Mouse (Mus musculus) lung, postnatal 4 days (tissue): ENCODE measurements around the gene Syvn1.

ENCODE experiments used
- DNase-seq, 2 experiments: peaks; one replicate each; pipeline ENCODE4 v3.0.0; 2021

Gene Syvn1

DNA sequence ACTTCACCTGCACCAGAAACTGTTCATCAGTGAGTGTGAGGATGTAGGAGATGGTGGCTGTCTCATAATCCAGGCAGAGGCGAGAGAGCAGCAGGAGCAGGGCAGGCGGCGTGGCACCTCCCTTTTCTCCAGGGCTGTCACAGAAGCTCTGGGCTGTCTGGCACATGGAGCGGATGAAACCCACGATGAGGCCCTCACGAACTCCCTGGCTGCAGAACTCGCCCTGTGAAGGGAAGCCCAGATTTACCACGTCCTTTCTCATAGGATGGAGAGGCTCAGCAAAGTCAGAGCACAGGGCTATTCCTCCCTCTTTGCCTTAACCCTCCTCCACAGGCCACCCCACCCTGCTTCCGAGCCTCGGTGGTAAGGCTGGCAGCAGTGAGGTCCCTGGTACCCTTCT, 23.5 kb downstream of the Syvn1 start:
- DNase-seq = no peak

DNA sequence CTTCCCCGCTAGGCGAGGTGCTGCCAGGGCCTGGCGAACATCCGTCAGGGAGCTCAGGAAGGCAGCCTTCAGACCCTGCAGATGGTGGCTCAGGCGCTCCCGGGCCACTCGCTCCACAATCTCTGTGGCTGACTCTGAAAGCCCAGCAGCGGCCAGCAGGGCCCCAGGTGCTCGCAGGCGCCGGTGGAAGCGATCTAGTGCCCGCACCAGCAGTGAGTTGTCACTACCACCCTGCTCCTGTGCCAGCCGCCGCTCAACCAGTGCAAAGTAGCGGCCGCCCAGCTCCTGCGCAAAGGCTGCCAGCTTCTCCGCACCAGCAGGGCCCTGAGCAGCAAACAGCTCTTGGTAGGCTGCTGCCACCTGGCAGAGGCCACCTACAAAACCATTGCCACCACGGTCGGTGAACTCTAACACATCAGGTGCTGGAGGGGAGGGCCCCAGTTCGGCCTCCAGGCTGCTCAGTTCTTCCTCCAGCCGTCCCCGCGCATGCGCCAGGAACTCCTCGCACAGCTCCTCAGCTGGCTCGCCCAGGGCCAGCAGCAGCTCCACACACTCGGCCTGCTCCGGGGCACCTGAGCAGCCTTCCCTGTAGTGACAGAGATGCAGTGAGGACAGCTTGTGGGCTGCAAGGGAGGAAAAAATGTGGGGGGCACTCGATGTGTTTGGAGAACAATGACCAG, 24.3 kb downstream of the Syvn1 start:
- no peak for DNase-seq

DNA sequence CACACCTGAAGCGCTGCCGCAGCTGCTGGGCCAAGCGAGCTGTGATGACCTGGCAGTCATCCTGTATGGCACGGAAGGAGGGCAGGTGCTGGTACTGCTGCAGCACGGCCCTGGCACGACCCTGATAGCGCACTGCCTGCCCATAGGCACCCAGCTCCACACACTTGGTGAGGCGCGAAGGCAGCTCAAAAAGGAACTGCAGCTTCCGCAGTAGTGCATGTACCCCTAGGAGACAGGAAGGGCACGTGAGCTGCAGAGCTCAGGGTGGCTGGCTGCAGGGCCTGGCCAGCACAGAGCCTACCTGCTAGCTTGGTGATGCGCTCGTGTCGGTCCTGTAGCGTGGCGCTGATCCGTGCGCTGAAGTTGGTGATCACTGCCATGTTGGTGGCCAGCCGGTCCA, 24.9 kb downstream of the Syvn1 start:
- no peak for DNase-seq

DNA sequence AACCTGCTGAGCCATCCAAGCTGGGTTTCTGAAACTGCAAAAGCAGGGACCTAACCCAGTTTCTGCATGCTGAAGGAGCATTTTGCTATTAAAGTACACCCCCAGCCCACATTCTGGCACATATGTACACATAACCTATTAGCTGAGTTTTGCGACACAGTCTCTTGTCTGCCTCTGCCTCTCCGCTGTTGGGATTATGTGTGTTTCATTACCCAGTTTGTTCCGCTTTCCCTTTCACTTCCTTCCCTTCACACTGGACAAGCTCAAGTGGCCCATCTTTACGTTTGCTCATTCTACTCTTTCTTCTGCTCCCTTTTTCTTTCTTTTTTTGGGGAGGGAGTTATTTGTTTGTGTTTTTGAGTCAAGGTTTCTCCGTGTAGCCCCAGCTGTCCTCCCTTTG, 27.5 kb downstream of the Syvn1 start:
- no peak for DNase-seq

DNA sequence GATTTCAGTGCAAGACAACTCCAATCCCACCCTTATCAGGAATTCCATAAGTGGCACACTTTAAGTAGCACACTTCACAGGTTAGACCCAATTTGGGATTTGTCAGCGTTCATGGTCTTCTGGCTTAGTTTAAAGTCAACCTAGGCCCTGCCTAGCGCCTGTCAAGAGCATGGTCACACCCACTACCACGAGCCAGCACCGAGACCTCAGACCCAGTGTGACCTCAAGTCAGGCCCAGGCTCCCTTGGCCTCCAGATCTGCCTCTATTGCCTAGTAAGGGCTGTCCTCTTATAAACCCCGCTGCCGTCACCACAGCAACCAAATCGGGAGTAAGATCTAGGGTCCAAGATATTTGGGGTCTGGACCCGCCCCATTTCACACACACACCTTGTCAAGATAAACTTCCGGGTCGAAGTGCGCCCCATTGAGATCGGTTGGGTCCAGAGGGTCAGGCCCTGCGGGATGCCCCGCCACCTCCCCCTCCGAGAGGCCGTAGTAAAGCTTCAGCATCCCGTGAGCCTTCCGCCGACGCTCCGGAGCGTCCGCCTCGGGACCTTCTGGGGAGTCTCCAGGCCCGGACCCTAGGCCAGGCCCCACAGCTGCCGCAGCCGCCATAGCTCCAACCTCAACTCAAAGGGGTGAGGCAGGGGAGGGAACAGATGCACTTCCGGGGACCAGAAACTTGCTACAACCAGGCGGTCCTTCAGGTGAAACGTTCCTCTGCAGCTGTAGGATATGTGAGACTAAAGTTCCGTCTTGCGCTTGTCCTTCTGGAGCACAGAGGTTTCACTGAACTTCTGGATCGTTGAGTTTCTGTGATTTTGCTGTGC, 30.4 kb downstream of the Syvn1 start, which contains the start of gene Vps51:
Vps51 (minus strand) TSS at position 668 of the 830 bp plus-strand sequence.
- peak; percentile 89 to 92 for DNase-seq

DNA sequence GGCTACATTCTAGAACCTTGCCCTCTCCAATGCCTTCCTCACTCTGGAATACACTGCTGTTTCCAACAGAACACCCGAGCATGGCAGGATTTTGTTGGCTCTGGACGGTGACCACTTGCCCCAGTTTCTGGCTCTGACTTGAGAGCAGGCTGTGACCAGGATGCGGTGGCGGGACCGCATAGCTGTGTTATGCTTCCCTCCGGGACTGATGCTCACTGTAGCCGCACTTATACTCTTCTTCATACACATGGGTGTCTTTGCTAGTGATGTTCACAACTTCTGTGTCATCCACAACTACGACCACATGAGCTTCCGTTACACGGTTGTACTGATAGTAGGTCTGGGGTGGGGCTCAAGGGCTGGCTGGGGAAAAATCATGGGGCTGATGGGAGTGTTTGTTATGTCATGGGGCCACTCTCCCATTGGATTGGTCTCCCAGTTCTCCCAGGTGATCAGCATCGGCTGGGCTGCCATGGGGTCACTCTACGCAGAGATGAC, 33.7 kb downstream of the Syvn1 start, which contains the start of gene Tmem262:
Tmem262 (plus strand) TSS at position 51 of the 498 bp plus-strand sequence.
- DNase-seq = no peak

DNA sequence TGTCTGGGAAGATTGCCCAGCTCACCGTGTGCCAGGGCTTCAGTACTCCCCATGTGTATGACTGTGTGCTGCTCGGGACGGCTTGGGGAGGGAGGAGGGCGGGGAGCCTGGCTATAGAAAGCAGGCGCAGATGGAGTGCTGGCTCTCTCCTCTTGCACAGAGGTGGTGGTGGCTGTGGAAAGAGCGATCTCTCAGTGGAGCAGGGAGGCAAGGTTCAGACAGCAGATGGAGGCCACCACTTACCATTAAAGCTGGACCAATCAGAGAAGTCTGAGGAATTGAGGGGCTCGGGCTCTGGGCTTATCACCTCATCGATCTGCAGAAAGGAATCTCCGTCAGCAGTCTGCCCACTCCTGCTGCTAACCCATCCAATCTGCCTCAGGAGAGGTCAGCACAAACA, 35.8 kb downstream of the Syvn1 start, which contains the start of gene Gm28374:
Gm28374 (minus strand) TSS at position 101 of the 400 bp plus-strand sequence.
- no peak for DNase-seq

DNA sequence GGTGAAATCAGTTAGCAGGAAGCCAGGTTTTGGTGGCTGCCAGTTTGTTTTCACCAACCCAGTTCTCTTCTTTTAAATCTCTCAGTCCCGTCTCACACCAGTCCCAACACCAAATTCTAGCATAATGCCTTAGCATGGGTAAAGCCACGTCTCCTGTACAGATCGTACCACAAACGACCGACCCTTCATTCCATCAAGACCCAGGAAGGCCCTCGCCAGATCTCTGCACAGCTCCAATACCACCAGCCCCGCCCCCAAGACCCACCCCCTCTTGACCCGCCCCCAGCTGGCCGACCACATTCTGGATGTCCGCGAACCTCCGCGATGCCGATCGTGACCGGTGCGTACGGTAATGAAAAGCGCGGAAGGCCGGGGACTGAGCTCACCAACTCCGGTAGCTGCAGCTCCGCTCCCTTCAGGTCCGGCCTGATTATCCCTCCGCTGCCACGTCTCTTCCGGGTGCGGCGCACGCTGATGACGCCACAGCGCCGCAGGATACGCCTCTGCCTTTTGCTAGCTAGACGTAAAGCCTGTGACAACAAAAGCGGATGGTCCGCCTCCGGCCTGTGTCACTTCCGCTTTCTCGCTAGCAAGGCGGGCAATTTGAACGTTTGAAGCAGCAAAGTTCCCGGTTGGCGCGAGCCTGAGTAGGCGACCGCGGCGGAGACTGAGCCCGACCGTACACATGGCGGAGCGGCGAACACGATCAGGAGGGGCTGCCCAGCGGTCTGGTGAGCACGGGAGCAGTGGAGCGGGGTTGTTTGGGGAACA, 38.3 kb downstream of the Syvn1 start, which contains the start of the genes Zfpl1 and Cdca5:
Zfpl1 (minus strand) TSS at position 479 of the 771 bp plus-strand sequence.
Cdca5 (plus strand) TSS at position 506 of the 771 bp plus-strand sequence.
- DNase-seq = peak; percentile 96 to 99

DNA sequence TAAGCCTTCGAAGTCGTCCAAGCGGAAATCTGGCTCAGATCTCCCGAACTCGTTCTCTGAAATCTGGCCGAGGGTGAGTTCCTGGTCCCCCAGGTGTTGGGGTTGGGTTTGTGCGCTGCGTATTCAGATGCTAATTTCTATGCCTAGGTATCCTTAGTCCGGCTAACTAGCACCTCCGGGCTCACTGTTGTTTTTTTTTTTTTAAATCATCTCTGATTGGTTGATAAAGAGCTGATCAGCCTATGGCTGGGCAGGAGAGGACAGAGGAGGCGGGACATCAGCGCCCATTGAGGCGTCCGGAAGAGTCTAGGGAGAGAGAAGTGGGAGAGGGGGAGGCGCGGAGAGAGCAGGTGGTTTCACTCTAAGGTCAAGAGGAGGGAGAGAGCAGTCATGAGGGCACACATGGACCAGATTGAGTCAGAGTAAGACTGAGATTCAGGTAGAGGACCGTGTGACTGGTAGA, 39.1 kb downstream of the Syvn1 start:
- DNase-seq = peak; percentile 69 to 74

DNA sequence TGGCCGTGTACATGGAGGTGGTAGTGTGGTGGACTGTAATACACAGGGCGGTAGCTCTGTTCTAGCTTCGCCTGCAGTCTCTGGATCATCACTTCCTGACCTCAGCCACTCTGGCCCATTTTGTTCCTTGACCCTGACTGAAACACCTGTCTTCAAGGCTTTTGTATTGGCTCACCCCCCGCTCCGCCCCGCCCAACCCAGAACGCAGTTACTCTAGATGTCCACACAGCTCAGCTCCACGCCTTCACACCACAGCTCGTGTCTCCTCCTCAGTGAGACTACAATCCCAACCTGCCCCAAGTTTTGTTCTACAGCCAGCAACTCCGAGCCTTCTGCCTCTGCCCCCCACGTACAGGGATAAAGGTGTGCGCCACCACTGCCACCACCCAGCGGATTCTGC, 42.5 kb downstream of the Syvn1 start:
- no peak for DNase-seq

DNA sequence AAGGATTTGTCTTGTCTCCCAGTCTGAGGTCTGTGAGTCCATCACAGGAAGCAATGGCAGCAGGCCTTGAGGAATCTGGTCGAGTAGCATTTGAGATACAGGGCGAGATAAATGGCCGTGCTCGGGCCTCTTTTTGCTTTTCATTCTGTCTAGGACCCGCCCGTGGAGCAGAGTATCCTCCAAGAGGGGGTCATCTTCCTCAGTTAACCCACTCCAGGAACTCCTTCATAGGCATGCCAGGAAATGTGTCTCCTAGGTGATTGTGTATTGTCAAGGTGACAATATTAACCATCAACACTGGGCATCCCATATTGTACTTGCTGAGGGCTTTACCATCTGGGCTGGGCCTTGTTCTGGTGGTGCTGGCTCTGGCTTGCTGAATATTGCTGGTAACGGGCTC, 47.7 kb downstream of the Syvn1 start, which contains the start of gene AC131692.1:
AC131692.1 (plus strand) TSS at position 301 of the 400 bp plus-strand sequence.
- DNase-seq = no peak

DNA sequence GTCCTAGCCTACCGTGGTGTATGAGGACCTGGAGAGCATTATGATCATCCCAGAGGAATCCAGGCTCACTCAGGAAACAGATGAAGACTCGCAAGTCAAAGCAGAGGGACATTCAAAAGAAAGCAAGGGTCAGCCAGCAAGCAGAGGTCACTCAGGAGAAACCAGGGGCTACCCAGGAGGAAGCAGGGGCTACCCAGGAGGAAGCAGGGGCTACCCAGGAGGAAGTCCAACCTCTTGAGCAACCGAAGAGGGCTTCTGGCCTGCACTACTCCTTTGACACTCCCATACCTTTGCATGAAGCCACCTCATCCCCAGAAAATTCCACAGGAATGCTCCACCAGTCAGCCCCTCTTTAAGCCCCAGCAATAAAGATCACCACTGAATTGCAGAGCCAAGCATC, 51.5 kb downstream of the Syvn1 start:
- no peak for DNase-seq

DNA sequence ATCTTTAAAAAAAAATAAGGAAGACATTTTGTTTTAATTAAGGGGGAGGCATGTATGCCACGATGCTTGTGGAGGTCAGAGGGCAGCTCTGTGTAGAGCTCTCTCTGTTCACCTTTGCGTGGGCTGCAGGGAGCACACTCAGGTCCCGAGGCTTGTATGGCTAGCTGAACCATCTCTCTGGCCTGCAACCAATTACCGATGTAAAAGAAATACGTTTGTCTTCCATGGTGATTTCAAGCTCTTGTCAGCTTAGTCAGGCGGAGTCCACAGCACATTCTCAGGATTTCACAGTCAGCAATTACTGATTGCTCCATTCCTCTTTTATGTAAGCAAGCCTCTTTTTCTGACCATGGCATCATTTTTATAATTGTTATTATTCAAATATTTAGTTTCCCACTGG, 54.8 kb downstream of the Syvn1 start:
- DNase-seq = no peak

DNA sequence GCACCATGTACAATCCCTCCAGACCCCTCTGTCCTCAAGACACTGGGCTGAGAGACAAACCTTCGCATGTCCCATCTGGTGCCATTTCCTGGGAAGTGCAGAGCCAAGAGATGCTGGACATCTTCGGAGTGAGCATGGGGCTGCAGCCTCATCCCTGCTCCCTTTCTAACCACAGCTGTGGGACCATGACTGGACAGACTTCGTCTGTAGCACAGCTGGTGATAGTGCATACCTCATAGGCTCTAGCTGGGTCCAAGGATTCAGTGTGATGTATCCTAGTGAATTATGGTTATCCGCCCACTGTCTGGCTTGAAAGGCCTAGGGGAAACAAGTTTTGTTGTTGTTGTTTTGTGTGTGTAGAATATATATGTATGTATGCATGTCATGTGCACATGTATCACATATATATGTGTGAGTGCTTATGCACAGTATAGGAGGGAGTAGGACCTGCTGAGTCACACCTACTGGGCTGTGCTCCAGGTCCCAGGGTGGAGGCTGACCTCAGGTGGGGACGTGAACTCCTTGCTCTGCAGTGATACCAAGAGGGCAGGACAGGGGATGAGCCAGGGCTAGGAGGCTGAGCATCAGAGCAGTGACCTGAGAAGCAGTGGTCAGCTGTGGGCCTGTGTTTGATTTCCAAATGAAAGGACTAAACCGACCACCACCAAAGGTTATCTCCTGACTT, 55.9 kb downstream of the Syvn1 start:
- no peak for DNase-seq
